Mouse (Mus musculus): ENCODE measurements around the gene Cd36. TPM values are rescaled to one million over a fixed set of nuclear protein-coding genes. Genes with fewer than 3 reads are reported as not detected.

Gene Cd36
- polyA plus RNA-seq, 1 experiment from 2014 or later = 11.2 TPM

DNA sequence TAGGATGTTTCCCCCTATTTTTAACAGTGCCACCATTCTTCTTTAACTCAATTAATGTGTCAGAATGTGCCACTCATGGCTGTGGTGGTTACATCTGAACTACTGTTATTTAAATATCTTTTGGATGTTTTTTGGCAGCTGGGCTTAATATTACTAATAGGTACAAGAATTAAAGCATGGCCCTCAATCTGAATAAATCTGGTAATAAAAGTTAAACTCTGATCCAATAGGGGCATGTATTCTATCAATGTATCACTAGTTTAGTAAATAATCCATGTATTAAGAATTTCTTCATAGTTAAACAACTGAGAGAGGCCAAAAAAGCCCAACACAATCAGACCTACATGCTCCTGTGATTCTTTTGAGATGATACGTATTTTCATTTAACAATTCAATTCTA, 690 bp upstream of the Cd36 start:
- H3K27ac ChIP-seq = no peak overlapping the region
- H3K9me3 ChIP-seq (replicated peaks) = no peaks in the 10 kb centered on the region
- H3K27me3 ChIP-seq = no peaks in the 10 kb centered on the region
- 86% methylated on average over 1 of the region's 1 CpGs for WGBS
- 0 out of 2 replicates have a peak, but pooled peaks cover 2% of the 10 kb centered on the region for H3K4me1 ChIP-seq
- ATAC-seq (replicated peaks; ENCODE audit: low FRiP score) = no peak
- no peak overlapping the region for H3K4me2 ChIP-seq
- no peaks in the 10 kb centered on the region for H3K36me3 ChIP-seq
- no peak overlapping the region for H3K9ac ChIP-seq
- H3K4me3 ChIP-seq (replicated peaks) = no peak overlapping the region

DNA sequence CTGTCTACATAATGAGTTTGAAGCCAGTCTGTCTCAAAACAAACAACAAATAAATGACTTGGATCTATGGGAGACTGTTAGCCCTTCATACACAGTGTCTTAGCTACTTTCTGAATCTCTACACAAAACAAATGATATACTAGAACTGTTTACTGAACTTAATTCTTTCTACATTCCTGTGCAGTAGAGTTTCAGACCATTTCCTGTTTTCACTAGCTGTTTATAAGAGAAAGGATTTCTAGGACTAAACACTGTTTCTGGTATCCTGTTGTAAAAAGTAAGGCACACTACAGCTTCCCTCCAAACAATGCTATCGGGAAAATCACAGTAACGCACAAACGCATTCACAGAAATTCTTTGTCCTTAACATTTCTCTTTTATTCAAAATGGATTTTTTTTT, 2.2 kb downstream of the Cd36 start:
- Histone ChIP-seq H3K27me3 (no peaks in the 10 kb centered on the region), H3K9ac (no peak overlapping the region), H3K9me3 (replicated peaks) (no peaks in the 10 kb centered on the region), H3K36me3 (no peaks in the 10 kb centered on the region), H3K4me2 (no peak overlapping the region), H3K27ac (no peak overlapping the region), H3K4me1 (0 out of 2 replicates have a peak, but pooled peaks cover 2% of the 10 kb centered on the region), H3K4me3 (replicated peaks) (no peak overlapping the region)
- WGBS = 75% methylated on average over 3 of the region's 3 CpGs
- no peak for ATAC-seq (replicated peaks; ENCODE audit: low FRiP score)

- Histone ChIP-seq H3K4me3 (replicated peaks) (no peak overlapping the region), H3K4me2 (no peak overlapping the region), H3K9ac (no peak overlapping the region), H3K36me3 (no peaks in the 10 kb centered on the region), H3K27ac (no peak overlapping the region), H3K27me3 (no peaks in the 10 kb centered on the region), H3K4me1 (no peaks in the 10 kb centered on the region), H3K9me3 (replicated peaks) (no peaks in the 10 kb centered on the region)
- no peak for ATAC-seq (replicated peaks; ENCODE audit: low FRiP score)
- 58% methylated on average over 3 of the region's 3 CpGs for WGBS
Observed at GRCm38 (mm10) chr5:17883357-17883875, 5.2 kb downstream of the Cd36 start.

- H3K4me1 ChIP-seq = no peaks in the 10 kb centered on the region
- no peaks in the 10 kb centered on the region for H3K9me3 ChIP-seq (replicated peaks)
- no peak overlapping the region for H3K4me2 ChIP-seq
- no peaks in the 10 kb centered on the region for H3K36me3 ChIP-seq
- 77% methylated on average over 2 of the region's 2 CpGs for WGBS
- H3K27ac ChIP-seq = no peak overlapping the region
- no peak overlapping the region for H3K4me3 ChIP-seq (replicated peaks)
- no peak for ATAC-seq (replicated peaks; ENCODE audit: low FRiP score)
- H3K27me3 ChIP-seq = no peaks in the 10 kb centered on the region
- H3K9ac ChIP-seq = no peak overlapping the region
Observed at GRCm38 (mm10) chr5:17881542-17881896, 7.1 kb downstream of the Cd36 start.

GRCm38 (mm10) chr5:17880799-17881541, 7.6 kb downstream of the Cd36 start:
- Histone ChIP-seq H3K27ac (no peak overlapping the region), H3K36me3 (no peaks in the 10 kb centered on the region), H3K4me1 (no peaks in the 10 kb centered on the region), H3K4me2 (no peak overlapping the region), H3K9me3 (replicated peaks) (no peaks in the 10 kb centered on the region), H3K9ac (no peak overlapping the region), H3K4me3 (replicated peaks) (no peak overlapping the region), H3K27me3 (no peaks in the 10 kb centered on the region)
- 0 out of 2 replicates have a peak, but pooled peaks have one; percentile 43 for ATAC-seq (replicated peaks; ENCODE audit: low FRiP score)
- WGBS = 75% methylated on average over 4 of the region's 4 CpGs

DNA sequence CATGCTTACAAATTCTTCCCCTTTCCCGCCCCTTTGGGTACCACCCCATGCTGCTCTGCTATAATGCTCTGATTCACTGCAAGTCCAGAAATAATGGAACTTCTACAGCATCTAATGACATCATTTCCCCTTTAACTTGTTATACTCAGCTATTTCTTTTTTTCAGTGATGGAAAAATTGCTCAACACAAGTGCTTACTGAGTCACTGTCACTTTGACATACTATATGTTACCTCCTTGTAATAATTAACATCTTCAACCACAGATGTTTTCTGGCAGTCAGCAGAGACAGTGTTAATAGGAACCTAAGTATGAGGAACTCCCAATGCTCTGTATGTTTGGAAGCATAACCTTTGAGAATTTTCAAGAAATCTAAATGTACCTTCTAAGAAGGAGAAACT, 8.7 kb downstream of the Cd36 start:
- H3K9me3 ChIP-seq (replicated peaks) = no peaks in the 10 kb centered on the region
- H3K27me3 ChIP-seq = no peaks in the 10 kb centered on the region
- no peak for ATAC-seq (replicated peaks; ENCODE audit: low FRiP score)
- no peaks in the 10 kb centered on the region for H3K4me1 ChIP-seq
- no peak overlapping the region for H3K4me2 ChIP-seq
- no peak overlapping the region for H3K4me3 ChIP-seq (replicated peaks)
- 75% methylated on average over 1 of the region's 1 CpGs for WGBS
- no peaks in the 10 kb centered on the region for H3K36me3 ChIP-seq
- no peak overlapping the region for H3K9ac ChIP-seq
- H3K27ac ChIP-seq = no peak overlapping the region

GRCm38 (mm10) chr5:17877044-17877443, 11.6 kb downstream of the Cd36 start:
- no peak for ATAC-seq (replicated peaks; ENCODE audit: low FRiP score)
- Histone ChIP-seq H3K27me3 (no peaks in the 10 kb centered on the region), H3K4me2 (no peak overlapping the region), H3K36me3 (no peaks in the 10 kb centered on the region), H3K4me3 (replicated peaks) (no peak overlapping the region), H3K27ac (no peak overlapping the region), H3K9me3 (replicated peaks) (no peaks in the 10 kb centered on the region), H3K9ac (no peak overlapping the region), H3K4me1 (no peaks in the 10 kb centered on the region)
- WGBS = 79% methylated on average over 7 of the region's 7 CpGs

GRCm38 (mm10) chr5:17876637-17877036, 12.0 kb downstream of the Cd36 start:
- ATAC-seq (replicated peaks; ENCODE audit: low FRiP score) = no peak
- no peak overlapping the region for H3K4me2 ChIP-seq
- WGBS = 66% methylated on average over 3 of the region's 3 CpGs
- H3K4me3 ChIP-seq (replicated peaks) = no peak overlapping the region
- no peaks in the 10 kb centered on the region for H3K27me3 ChIP-seq
- no peaks in the 10 kb centered on the region for H3K4me1 ChIP-seq
- no peaks in the 10 kb centered on the region for H3K9me3 ChIP-seq (replicated peaks)
- no peak overlapping the region for H3K9ac ChIP-seq
- H3K36me3 ChIP-seq = no peaks in the 10 kb centered on the region
- no peak overlapping the region for H3K27ac ChIP-seq

DNA sequence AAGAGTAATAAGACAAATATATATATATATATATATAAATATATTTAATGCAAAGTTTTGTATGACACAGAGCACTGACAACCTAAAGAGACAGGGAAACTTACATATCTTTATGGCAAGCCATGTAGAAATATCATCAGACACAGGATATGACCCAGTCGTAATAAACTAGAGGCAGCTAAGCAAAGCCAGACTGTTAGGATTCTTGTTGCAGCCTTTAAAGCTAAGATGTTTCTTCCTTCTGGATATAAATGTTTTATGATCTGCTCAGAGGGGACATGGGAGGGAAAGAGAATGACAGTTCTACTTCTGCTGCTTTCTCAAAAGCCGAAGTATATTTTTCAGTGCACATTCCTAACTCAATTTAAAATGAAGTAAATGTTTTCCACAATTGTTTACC, 14.3 kb downstream of the Cd36 start:
- no peak overlapping the region for H3K27ac ChIP-seq
- H3K27me3 ChIP-seq = no peaks in the 10 kb centered on the region
- no peak overlapping the region for H3K4me3 ChIP-seq (replicated peaks)
- no peak overlapping the region for H3K9ac ChIP-seq
- H3K4me1 ChIP-seq = no peaks in the 10 kb centered on the region
- no peaks in the 10 kb centered on the region for H3K9me3 ChIP-seq (replicated peaks)
- 55% methylated on average over 2 of the region's 2 CpGs for WGBS
- no peaks in the 10 kb centered on the region for H3K36me3 ChIP-seq
- ATAC-seq (replicated peaks; ENCODE audit: low FRiP score) = no peak
- no peak overlapping the region for H3K4me2 ChIP-seq

DNA sequence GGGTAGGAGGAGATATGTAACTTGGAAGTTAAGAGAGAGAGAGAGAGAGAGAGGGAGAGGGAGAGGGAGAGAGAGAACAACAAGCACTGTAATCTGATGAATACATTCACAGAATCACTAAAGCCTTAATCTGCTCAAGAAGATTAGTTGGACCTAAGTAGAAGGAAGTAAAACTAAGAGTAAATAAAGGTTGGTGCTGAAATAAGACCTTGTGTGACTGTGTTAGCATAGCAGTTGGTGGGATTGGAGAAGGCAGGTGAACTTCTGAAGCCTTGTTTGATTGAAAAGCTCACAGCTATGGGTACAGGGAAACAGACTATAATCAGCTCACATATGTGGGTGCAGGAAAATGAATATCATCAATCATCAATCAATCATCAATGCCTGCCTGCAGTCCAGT, 23.2 kb downstream of the Cd36 start:
- Histone ChIP-seq H3K27ac (no peak overlapping the region), H3K9ac (no peak overlapping the region), H3K9me3 (replicated peaks) (no peaks in the 10 kb centered on the region), H3K4me3 (replicated peaks) (no peak overlapping the region), H3K36me3 (no peaks in the 10 kb centered on the region), H3K4me1 (no peaks in the 10 kb centered on the region), H3K4me2 (no peak overlapping the region), H3K27me3 (no peaks in the 10 kb centered on the region)
- no peak for ATAC-seq (replicated peaks; ENCODE audit: low FRiP score)

DNA sequence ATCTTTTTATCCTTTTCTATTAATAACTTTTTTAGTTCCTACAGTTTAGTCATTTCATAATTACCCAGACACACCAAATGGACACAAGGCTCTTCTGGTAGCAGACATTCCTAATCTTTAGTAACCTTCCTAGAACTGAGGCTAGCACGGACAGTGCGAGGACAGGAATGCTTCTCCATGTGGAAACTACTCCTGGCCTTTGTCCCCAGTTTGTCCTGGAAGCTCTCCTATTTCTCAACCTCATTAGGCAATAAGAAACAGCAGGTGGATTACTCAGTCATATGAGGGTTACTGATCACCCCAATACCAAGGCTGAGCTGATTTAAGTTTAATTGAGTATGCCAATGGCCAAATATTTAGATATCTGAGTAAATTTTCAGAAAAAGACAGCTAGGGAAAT, 25.5 kb downstream of the Cd36 start:
- Histone ChIP-seq H3K36me3 (no peaks in the 10 kb centered on the region), H3K9ac (no peak overlapping the region), H3K4me2 (no peak overlapping the region), H3K27ac (no peak overlapping the region), H3K4me1 (no peaks in the 10 kb centered on the region), H3K4me3 (replicated peaks) (no peak overlapping the region), H3K9me3 (replicated peaks) (no peaks in the 10 kb centered on the region), H3K27me3 (no peaks in the 10 kb centered on the region)
- no peak for ATAC-seq (replicated peaks; ENCODE audit: low FRiP score)
- WGBS = 81% methylated on average over 2 of the region's 2 CpGs

DNA sequence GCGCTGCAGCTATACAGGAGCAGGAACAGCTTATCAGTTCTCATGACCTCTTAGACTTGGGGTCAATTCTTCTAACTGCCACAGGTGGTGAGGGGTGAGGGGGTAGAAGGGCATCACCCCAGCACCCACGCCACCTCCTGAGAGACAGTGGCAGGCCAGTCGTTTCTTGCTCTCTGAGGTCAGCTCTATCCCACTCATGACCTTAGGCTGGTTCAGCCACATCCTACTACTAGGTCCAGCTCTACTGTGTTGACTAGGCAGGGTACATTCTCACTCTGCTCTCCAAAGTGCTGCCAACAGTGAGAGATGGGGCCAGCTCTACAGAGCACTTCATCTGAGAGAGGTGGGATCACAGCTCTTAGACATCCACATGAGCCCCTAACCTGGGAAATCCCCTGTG, 30.2 kb downstream of the Cd36 start:
- 78% methylated on average over 3 of the region's 3 CpGs for WGBS
- Histone ChIP-seq H3K36me3 (no peaks in the 10 kb centered on the region), H3K4me2 (no peak overlapping the region), H3K27me3 (no peaks in the 10 kb centered on the region), H3K4me3 (replicated peaks) (no peak overlapping the region), H3K27ac (no peak overlapping the region), H3K9me3 (replicated peaks) (no peaks in the 10 kb centered on the region), H3K9ac (no peak overlapping the region), H3K4me1 (no peaks in the 10 kb centered on the region)
- no peak for ATAC-seq (replicated peaks; ENCODE audit: low FRiP score)

GRCm38 (mm10) chr5:17857871-17858270, 30.7 kb downstream of the Cd36 start:
- ATAC-seq (replicated peaks; ENCODE audit: low FRiP score) = no peak
- WGBS = 80% methylated on average over 3 of the region's 3 CpGs
- no peaks in the 10 kb centered on the region for H3K36me3 ChIP-seq
- no peak overlapping the region for H3K4me3 ChIP-seq (replicated peaks)
- no peak overlapping the region for H3K4me2 ChIP-seq
- no peak overlapping the region for H3K9ac ChIP-seq
- H3K27me3 ChIP-seq = no peaks in the 10 kb centered on the region
- H3K27ac ChIP-seq = no peak overlapping the region
- H3K4me1 ChIP-seq = no peaks in the 10 kb centered on the region
- no peaks in the 10 kb centered on the region for H3K9me3 ChIP-seq (replicated peaks)
